Mouse (Mus musculus): ENCODE data around the gene Ap2s1.
"Not testable (repeated sequence)": the region's sequence is repeated elsewhere in the genome, so short reads cannot be mapped to it uniquely, and the experiment has no call there.

The Ap2s1 gene

DNA sequence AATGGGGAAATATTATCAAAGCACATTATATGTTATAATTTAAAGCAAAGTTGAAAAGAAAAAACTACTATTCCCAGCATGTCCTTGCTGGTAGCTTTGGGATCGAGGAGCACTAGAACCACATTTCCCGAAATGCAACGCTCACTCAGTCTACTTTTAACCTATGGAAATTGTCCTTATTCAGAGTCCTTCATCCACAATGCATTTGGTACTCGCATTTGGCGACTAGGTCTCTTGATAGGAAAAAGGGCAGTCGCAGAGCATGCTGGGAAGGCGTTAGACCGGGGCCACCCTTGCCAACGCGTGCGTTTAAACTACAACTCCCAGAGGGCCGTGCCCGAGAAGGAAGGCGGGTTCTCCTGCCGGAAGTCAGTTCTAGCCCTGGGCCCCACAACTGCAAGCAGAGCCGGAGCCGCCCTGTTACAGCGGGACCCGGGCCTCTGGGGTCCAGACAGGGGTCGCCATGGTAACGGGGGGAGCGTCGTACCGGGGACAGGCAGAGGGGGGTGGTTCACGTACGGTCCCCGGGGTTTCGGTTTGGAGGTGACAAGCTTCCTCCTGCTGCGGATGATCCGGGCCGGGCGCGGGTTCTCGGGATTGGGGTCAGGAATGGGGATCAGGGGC lies at the start of gene Ap2s1:
Gene Ap2s1 (plus strand): TSS at position 338 of the 624 bp plus-strand sequence.
- DNase-seq: peak; percentile 99

DNA sequence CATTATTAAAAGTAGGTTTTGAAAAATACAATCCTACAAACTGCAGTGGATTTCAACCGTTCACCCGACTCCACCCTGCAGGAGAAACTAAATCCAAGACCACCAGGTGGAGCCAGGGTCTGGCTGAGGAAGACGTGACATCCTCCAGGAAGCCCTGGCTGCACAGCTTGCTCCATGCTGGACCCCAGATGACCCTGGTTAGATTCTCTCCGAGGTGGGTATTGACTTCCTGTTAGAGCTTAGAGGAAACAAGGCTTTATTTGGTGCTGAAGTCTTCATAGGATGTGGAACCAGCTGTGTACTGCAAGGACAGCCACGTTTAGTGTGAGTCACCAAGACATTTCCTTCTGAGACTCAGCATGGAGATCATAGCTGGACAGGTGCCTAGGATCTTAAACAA lies 49.0 kb upstream of the Ap2s1 start:
- DNase-seq: peak; percentile 14

GRCm38 (mm10) chr7:16695025-16695424 lies 43.2 kb upstream of the Ap2s1 start:
- peak; percentile 58 for DNase-seq

GRCm38 (mm10) chr7:16699042-16699441 lies 39.2 kb upstream of the Ap2s1 start:
- peak; percentile 6 for DNase-seq

DNA sequence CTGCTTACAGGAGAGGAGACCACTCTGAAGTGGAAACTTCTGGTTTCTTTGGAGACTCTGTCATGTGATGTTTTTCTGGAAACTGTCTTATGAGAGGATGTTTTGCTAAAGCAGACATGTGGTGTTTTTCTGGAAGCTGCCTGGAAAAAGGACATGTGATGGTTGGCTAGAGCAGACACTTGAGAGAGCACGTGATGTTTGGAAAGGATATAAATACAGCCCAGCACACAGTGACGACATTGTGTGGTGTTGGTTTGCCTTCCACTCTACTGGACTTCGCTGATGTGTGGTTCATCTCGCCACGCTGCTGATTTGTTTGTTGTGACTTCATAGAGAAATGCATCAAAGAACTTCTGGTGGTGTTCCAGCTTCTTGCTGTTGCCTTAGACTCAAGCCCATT lies 37.6 kb upstream of the Ap2s1 start:
- DNase-seq: no peak

DNA sequence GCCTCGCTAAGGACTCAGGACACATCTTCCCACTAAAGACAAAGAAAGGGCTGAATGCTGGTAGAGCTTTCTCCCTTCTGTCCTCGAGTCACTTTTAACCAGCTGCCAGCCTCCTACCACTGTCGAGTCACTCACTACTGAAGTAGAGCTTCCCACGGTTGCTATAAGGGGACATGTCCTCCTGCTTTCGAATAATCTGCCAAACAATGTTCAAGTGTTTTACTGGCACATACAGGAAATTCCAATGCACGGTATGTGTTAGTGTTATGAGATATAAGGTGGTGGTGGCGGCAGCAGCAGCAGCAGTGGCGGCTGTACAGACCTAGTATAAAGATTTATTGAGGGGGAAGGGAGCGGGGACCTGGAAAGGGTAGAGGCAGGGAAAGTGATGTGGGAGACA lies 31.8 kb upstream of the Ap2s1 start:
- no peak for DNase-seq

DNA sequence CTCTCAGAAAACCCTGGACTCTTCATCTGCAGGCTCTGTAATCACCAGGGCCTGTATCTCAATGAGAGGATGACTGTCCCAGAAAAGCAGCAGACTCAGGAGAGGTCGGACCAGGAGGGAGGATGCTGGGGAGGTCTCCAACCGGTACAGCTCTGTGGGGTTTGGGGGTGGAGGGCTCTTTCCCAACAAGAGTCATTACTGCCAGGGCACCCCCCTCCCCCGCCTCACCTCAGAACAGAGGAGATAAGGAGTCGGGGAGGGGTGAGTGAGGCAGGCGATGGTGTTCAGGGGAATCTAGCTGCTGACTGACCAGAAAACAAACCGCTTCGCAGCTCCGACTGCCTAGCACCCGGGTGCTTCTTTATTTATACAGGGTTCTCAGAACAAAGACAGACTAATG lies 30.0 kb upstream of the Ap2s1 start:
- no peak for DNase-seq

GRCm38 (mm10) chr7:16710604-16711003 lies 27.6 kb upstream of the Ap2s1 start:
- DNase-seq: no peak

DNA sequence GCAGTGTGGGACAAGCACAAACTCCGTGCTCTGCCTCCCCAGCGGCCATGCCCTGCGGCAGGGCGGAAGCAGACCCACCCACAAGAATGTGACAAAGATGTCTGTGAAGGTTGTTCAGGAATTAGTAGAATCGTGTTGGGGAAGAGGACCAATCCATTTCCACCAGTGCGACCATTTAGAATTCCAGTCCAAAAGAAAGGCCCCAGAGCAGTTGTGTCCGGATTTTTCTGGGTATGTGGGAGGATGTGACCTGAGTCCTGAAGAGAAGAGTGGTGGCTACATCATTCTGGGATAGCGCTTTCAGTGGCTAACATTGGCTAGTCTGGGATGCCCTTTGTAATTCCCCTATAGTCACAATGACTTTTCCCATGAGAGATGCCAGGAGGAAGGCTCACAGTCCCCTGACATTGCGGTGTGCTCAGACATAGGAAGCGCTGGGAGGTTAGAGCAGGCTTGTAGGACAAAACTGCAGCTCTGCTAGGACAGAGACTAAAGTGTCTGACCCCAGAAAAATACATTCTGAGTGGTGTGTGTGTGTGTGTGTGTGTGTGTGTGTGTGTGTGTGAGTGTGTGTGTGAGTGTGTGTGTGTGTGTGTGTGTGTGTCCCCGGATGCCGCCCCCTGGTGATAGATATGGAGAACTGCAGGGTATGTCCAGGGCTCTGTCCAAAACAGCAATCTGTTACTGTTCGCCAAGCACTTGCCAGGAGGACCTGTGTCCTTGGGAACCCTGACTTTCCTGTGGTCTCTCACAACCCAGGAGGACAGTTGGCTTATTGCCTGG lies 25.4 kb upstream of the Ap2s1 start:
- DNase-seq: no peak

GRCm38 (mm10) chr7:16716456-16717152 lies 21.6 kb upstream of the Ap2s1 start:
- not testable (repeated sequence) for DNase-seq

DNA sequence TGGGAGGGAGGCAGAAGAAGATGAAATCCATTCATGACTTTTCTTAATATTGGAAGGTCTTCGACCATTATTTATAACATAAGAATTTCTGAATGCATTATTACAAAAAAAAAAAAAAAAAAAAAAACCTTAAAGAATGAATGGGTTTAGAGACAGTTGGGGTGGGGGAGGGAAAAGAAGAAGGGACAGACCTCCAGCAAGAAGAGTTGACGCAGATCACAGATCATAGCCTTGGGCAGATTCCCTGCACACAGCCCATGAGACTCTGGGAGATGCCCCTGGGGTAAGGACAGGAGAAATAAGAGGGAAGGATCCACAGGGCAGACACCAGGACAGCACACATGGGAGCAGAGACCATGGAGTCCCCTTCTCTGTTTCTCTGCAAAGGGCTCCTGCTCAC lies 16.6 kb upstream of the Ap2s1 start, which contains the start of gene Ceacam9:
Gene Ceacam9 (plus strand): TSS at position 301 of the 400 bp plus-strand sequence.
- DNase-seq: no peak

GRCm38 (mm10) chr7:16722490-16722889 lies 15.7 kb upstream of the Ap2s1 start:
- not testable (repeated sequence) for DNase-seq

DNA sequence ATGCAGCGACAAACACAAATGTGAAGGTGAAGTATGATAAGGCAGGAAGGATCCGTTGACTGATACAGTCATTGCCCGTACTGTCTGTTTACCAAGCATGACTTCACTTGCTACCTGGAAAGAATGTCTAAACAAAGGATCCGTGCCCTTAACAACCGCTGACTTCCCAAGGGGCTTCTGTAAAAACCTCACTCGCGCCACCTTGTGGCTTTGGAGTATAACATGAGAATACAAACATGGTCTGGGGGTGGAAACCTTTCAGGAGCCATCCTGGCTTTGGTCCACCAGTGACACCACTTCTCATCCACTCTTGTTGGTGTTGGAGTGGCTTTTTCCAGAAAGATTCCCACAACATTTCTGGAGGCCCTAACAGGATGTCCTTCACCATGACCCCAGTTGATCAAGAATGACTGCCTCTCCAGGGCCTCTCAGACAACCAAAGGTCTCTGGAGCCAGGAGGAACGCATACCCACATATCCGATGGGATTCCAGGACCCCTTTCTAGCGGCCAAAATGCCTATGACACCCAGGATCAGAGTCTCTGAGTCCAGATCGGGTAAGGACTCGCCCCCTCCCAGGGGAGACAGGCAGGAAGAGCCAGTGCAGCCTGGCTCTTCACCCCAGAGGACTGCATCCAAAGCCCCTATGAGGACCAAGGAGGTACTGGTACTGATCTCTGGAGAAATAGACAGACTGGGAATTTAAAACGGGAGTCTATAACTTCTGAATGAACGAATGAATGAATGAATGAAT lies 9.4 kb upstream of the Ap2s1 start:
- peak; percentile 51 for DNase-seq

GRCm38 (mm10) chr7:16729563-16729962 lies 8.6 kb upstream of the Ap2s1 start:
- DNase-seq: peak; percentile 43

DNA sequence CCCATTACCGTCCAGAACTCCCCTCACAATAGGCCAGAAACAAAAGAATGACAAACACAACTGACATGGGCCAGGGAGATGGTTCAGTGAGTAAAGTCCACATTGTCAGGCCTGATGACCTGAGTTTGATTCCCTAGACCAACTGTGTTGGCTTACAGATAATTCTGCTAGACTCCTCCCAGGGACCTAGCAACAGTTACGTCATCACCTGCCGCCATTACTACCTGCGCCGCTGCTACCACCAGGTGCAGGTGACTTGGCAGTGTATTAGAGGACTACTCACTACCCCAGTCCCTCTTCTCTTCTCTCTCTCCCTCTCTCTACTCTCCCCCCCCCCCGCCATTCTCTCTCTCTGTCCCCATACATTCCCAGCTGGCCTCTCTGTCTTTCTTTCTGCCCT lies 7.4 kb upstream of the Ap2s1 start:
- DNase-seq: no peak

- peak; percentile 54 for DNase-seq
Observed at GRCm38 (mm10) chr7:16731893-16732422, 6.3 kb upstream of the Ap2s1 start.

DNA sequence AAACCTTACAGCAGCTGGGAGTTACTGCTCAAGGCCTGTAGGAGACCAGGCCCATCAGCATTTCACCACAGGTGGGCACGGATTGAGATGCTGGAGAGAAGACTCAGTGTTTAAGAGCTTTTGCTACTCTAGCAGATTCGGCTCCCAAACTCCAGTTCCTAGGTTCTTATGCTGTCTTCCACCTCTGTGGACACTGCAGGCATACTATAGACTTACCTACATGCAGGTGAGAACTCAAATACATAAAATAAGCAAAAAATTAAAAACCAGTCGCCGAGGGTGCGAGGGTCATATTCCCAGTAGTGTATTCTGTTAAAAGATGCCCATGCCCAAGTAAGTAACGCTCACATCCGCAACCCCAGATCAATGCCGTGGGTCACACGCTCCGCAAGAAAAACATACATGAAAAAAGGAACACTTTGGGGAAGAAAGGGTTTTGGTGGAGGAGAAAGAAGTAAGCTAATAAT lies 571 bp upstream of the Ap2s1 start:
- DNase-seq: peak; percentile 39

DNA sequence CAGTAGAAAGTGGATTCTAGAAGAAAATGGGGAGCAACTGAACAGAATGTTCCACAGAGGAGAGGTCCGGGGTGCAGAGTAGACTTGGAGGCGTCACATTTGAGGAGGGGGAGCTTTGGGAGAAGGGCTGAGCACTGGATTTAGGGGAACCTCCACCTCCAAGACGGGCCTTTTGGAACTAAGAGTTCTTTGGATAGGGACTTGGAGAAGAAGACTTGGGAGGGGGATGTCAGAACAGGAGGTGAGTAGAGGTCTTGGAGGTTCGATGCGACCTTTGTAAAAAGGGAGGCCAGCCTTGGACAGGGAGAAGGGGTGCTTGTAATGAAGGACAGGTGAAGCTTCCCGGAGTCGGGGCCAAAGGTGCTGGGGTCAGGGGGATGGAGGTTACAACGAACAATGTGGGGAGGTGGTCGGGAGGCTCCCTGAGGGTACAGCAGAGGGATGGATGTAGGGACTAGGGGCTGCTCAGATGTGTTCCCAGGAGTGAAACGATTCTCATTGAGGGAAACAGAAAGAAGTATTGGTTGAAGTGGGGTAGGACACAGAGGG lies 920 bp downstream of the Ap2s1 start:
- DNase-seq: no peak

DNA sequence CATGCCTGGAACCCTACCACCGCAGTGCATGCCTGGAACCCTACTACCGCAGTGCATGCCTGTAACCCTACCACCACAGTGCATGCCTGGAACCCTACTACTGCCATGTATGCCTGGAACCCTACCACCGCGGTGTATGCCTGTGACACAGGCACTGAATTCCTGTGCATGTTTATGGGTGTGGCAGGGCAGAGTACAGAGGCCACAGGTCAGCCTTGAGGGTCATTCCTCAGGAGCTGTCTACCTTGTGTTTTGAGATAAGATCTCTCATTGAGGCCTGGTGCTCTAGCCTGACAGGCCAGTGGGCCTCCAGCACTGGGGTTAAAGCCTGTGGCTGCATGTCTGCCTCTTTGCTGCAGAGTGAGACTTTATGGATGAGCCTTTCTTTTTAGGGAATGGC lies 7.2 kb downstream of the Ap2s1 start:
- no peak for DNase-seq

DNA sequence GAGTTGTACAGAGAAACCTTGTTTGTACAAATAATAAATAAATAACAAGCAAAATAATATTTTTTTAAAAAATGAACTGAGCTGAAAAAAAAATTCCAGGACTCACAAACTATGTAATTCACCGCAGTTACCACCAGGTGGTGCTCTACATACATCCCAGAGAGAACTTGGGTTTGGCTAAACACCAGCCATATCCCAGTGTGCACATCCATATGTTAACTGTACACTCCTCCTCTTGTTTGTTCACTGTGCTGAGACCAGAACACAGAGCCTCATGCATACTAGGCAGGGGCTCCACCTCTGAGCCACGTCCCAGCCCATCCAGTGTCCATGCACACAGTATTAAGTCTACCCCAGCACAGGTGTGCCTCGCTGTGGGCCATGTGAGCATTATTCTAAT lies 7.9 kb downstream of the Ap2s1 start:
- DNase-seq: peak; percentile 62

DNA sequence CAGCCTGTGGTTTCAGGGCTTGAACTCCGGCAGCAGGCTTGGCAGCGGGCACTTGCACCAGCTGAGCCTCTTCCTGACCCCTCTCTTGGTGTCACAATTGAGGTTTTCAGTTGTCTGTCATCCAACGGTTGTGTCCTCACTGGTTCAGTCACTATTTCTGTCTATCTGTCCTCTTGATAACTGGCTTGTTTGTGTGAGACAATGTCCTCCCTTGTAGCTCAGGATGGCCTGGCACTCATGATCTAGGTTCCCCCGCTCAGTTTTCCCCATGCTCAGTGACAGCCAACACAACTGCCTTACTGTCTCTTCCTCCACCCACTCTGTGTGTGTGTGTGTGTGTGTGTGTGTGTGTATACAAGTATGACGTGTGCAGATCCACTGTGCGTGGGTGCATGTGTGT lies 9.4 kb downstream of the Ap2s1 start:
- no peak for DNase-seq

DNA sequence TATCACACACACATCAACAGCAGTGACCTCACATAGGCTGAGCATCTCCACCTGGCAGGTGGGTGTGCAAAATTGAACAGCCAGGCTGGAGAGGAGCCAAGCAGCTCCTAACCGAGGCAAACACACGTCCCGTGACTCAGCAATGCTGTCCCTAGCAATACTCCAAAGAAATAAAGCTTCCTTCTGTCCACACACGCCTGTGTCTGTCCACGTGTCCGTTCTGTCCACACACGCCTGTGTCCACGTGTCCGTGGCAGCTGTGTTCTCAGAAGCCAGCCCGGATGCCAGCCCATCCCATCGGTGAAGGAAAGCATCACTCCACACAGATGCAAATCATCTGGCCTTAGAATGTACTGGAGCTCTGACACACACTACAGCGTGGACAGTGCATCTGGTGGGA lies 13.8 kb downstream of the Ap2s1 start:
- DNase-seq: no peak
